Mouse (Mus musculus) liver, embryonic 11.5 days (tissue): Measurements from ENCODE around the gene Nck2. TPM values are rescaled to one million over a fixed set of nuclear protein-coding genes. Genes with fewer than 3 reads are reported as not detected.
"Not testable (repeated sequence)": the region's sequence is repeated elsewhere in the genome, so short reads cannot be mapped to it uniquely, and the experiment has no call there.

Source experiments
- ATAC-seq: fragments of 200-750 bp; cut with Nextera tagmentation; replicated peaks from 2 replicates; pipeline ENCODE4 v1.8.0; 2017; ENCODE audit warnings: moderate number of reproducible peaks, mild to moderate bottlenecking, moderate TSS enrichment, moderate library complexity; ENCODE audit not compliant: low FRiP score
- DNase-seq: peaks from one replicate; pipeline ENCODE4 v3.0.0-alpha.2; 2017; ENCODE audit warnings: low spot score
- H3K27ac ChIP-seq: fragments of 300-500 bp; sonication (generic); 2 replicates; pipeline ENCODE4 v1.5.1; 2014; ENCODE audit warnings: mild to moderate bottlenecking, low read depth, low read length, control low read depth
- H3K27me3 ChIP-seq: fragments of 300-500 bp; sonication (generic); replicated peaks from 2 replicates; pipeline ENCODE4 v1.6.1; 2014; ENCODE audit warnings: low read length, mixed read lengths; ENCODE audit not compliant: control insufficient read depth, insufficient read depth
- H3K36me3 ChIP-seq: fragments of 300-500 bp; sonication (generic); 2 replicates; pipeline ENCODE4 v1.6.1; 2014; ENCODE audit warnings: mild to moderate bottlenecking, low read length, moderate library complexity, mixed read lengths; ENCODE audit not compliant: control insufficient read depth, insufficient read depth
- H3K4me1 ChIP-seq: fragments of 300-500 bp; sonication (generic); replicated peaks from 2 replicates; pipeline ENCODE4 v1.6.1; 2014; ENCODE audit warnings: low read length, mixed read lengths; ENCODE audit not compliant: control insufficient read depth, insufficient read depth
- H3K4me2 ChIP-seq: fragments of 300-500 bp; sonication (generic); 2 replicates; pipeline ENCODE4 v1.6.1; 2014; ENCODE audit warnings: mild to moderate bottlenecking, control low read depth, moderate library complexity
- H3K4me3 ChIP-seq: fragments of 300-500 bp; sonication (generic); 2 replicates; pipeline ENCODE4 v1.5.1; 2014; ENCODE audit warnings: low read depth, low read length, control low read depth
- H3K9ac ChIP-seq: fragments of 300-500 bp; sonication (generic); 2 replicates; pipeline ENCODE4 v1.6.1; 2014; ENCODE audit warnings: low read depth, low read length, control low read depth
- H3K9me3 ChIP-seq: fragments of 300-500 bp; sonication (generic); 2 replicates; pipeline ENCODE4 v1.6.1; 2016; ENCODE audit warnings: low read length, inconsistent platforms, mixed read lengths; ENCODE audit not compliant: control insufficient read depth
- WGBS: fragments of 180-500 bp; shearing (Covaris S2); extraction: QIAGEN DNeasy Blood & Tissue Kit; methylation state at CpG from one replicate; pipeline ENCODE4 v1.1.7; 2014; 5-methylcytosine and 5-hydroxymethylcytosine counted together
- polyA plus RNA-seq: library from polyadenylated mRNA; unstranded; fragments of >200 nt; fragmentation: Nextera tagmentation; extraction: Ambion mirVana; gene quantifications from 2 replicates; pipeline ENCODE4 v1.2.1, GENCODE M21; 2014

The Nck2 gene
- polyA plus RNA-seq, 1 experiment from 2014 or later = 24.5 TPM

GRCm38 (mm10) chr1:43522976-43523375 is 78.6 kb downstream of the Nck2 start:
- no peak overlapping the region for H3K4me2 ChIP-seq
- no peak overlapping the region for H3K27ac ChIP-seq
- no peak overlapping the region for H3K4me3 ChIP-seq
- H3K9ac ChIP-seq = no peak overlapping the region
- 88% methylated on average over 2 of the region's 2 CpGs for WGBS
- ATAC-seq (no peak), DNase-seq (no peak)
- no peaks in the 10 kb centered on the region for H3K9me3 ChIP-seq
- no peaks in the 10 kb centered on the region for H3K27me3 ChIP-seq
- H3K36me3 ChIP-seq = no peaks in the 10 kb centered on the region
- H3K4me1 ChIP-seq = peaks cover 43% of the 10 kb centered on the region

GRCm38 (mm10) chr1:43524332-43524731 is 80.0 kb downstream of the Nck2 start:
- DNase-seq (no peak), ATAC-seq (no peak)
- 82% methylated on average over 3 of the region's 3 CpGs for WGBS

GRCm38 (mm10) chr1:43528275-43528674 is 83.9 kb downstream of the Nck2 start:
- Histone ChIP-seq H3K4me1 (peaks cover 11% of the 10 kb centered on the region), H3K4me2 (no peak overlapping the region), H3K9me3 (no peaks in the 10 kb centered on the region), H3K27ac (no peak overlapping the region), H3K27me3 (no peaks in the 10 kb centered on the region), H3K9ac (no peak overlapping the region), H3K4me3 (no peak overlapping the region), H3K36me3 (no peaks in the 10 kb centered on the region)
- no peak for ATAC-seq
- 94% methylated on average over 2 of the region's 2 CpGs for whole genome bisulfite sequencing
- no peak for DNase-seq

More at GRCm38 (mm10) chr1:43524332-43524731, 80.0 kb downstream of the Nck2 start:
- Histone ChIP-seq H3K9ac (no peak overlapping the region), H3K27me3 (no peaks in the 10 kb centered on the region), H3K4me1 (peaks cover 33% of the 10 kb centered on the region), H3K9me3 (no peaks in the 10 kb centered on the region), H3K4me3 (no peak overlapping the region), H3K27ac (no peak overlapping the region), H3K36me3 (no peaks in the 10 kb centered on the region), H3K4me2 (no peak overlapping the region)

GRCm38 (mm10) chr1:43529086-43529485 is 84.7 kb downstream of the Nck2 start:
- Histone ChIP-seq H3K4me3 (no peak overlapping the region), H3K36me3 (no peaks in the 10 kb centered on the region), H3K9ac (no peak overlapping the region), H3K27me3 (no peaks in the 10 kb centered on the region), H3K4me1 (peaks cover 19% of the 10 kb centered on the region), H3K27ac (no peak overlapping the region), H3K9me3 (no peaks in the 10 kb centered on the region), H3K4me2 (no peak overlapping the region)
- WGBS = 86% methylated on average over 1 of the region's 1 CpGs
- no peak for DNase-seq
- ATAC-seq = no peak

GRCm38 (mm10) chr1:43530295-43531020 is 86.1 kb downstream of the Nck2 start:
- peaks cover 32% of the 10 kb centered on the region for H3K4me1 ChIP-seq
- 80% methylated on average over 7 of the region's 7 CpGs for WGBS
- H3K9ac ChIP-seq = no peak overlapping the region
- no peak overlapping the region for H3K27ac ChIP-seq
- H3K36me3 ChIP-seq = no peaks in the 10 kb centered on the region
- no peak overlapping the region for H3K4me2 ChIP-seq
- DNase-seq (no peak), ATAC-seq (no peak)
- no peak overlapping the region for H3K4me3 ChIP-seq
- no peaks in the 10 kb centered on the region for H3K27me3 ChIP-seq
- no peaks in the 10 kb centered on the region for H3K9me3 ChIP-seq

GRCm38 (mm10) chr1:43531307-43531706 is 86.9 kb downstream of the Nck2 start:
- ATAC-seq = no peak
- Histone ChIP-seq H3K4me1 (peaks cover 40% of the 10 kb centered on the region), H3K36me3 (no peaks in the 10 kb centered on the region)

GRCm38 (mm10) chr1:43532279-43532678 is 87.9 kb downstream of the Nck2 start:
- Histone ChIP-seq H3K4me2 (no peak overlapping the region), H3K27ac (no peak overlapping the region), H3K4me1 (peaks cover 46% of the 10 kb centered on the region), H3K27me3 (no peaks in the 10 kb centered on the region), H3K36me3 (no peaks in the 10 kb centered on the region), H3K9me3 (no peaks in the 10 kb centered on the region), H3K4me3 (no peak overlapping the region), H3K9ac (no peak overlapping the region)
- ATAC-seq (no peak), DNase-seq (no peak)
- WGBS = 52% methylated on average over 4 of the region's 4 CpGs

More at GRCm38 (mm10) chr1:43531307-43531706, 86.9 kb downstream of the Nck2 start:
- no peak for DNase-seq
- no peaks in the 10 kb centered on the region for H3K9me3 ChIP-seq
- 85% methylated on average over 7 of the region's 7 CpGs for WGBS
- H3K4me2 ChIP-seq = no peak overlapping the region
- H3K4me3 ChIP-seq = no peak overlapping the region
- H3K27ac ChIP-seq = no peak overlapping the region
- H3K27me3 ChIP-seq = no peaks in the 10 kb centered on the region
- no peak overlapping the region for H3K9ac ChIP-seq

- peak overlapping the region; percentile 68 for H3K27ac ChIP-seq
- ATAC-seq = 0 out of 2 replicates have a peak, but pooled peaks have one; percentile 6
- H3K9me3 ChIP-seq, H3K27me3 ChIP-seq, H3K4me3 ChIP-seq, DNase-seq, H3K4me2 ChIP-seq, H3K9ac ChIP-seq, H3K36me3 ChIP-seq: not testable (repeated sequence)
- H3K4me1 ChIP-seq = peaks cover 51% of the 10 kb centered on the region
- WGBS = 85% methylated on average over 11 of the region's 11 CpGs
Observed at GRCm38 (mm10) chr1:43533497-43533896, 89.1 kb downstream of the Nck2 start.
